Mouse (Mus musculus) heart, adult 2 months (tissue): Measurements from ENCODE around the gene Htr2a. TPM values are rescaled to one million over a fixed set of nuclear protein-coding genes. Genes with fewer than 3 reads are reported as not detected.

Experiments used
- DNase-seq, 2 experiments: peaks; one replicate each; pipeline ENCODE4 v3.0.0; 2021
- H3K27ac ChIP-seq: fragments of 200-600 bp; 2 replicates; pipeline ENCODE4 v1.8.1; 2022
- H3K27me3 ChIP-seq: fragments of 200-500 bp; 2 replicates; pipeline ENCODE4 v1.6.1; 2012; ENCODE audit warnings: mild to moderate bottlenecking, low read length, inconsistent platforms, mixed read lengths; ENCODE audit not compliant: control insufficient read depth, insufficient read depth
- H3K36me3 ChIP-seq: fragments of 200-500 bp; 2 replicates; pipeline ENCODE4 v1.6.1; 2012; ENCODE audit warnings: low read length, inconsistent platforms; ENCODE audit not compliant: control insufficient read depth, insufficient read depth
- H3K4me1 ChIP-seq: fragments of 200-500 bp; 2 replicates; pipeline ENCODE4 v1.6.1; 2011; ENCODE audit warnings: low read length; ENCODE audit not compliant: control insufficient read depth, insufficient read depth
- H3K4me3 ChIP-seq: fragments of 200-600 bp; 2 replicates; pipeline ENCODE4 v1.8.1; 2022
- H3K79me2 ChIP-seq: fragments of 200-500 bp; replicated peaks from 2 replicates; pipeline ENCODE4 v1.6.1; 2012; ENCODE audit warnings: mild to moderate bottlenecking, inconsistent platforms, low read length, moderate library complexity, mixed read lengths; ENCODE audit not compliant: control insufficient read depth, insufficient read depth
- H3K9ac ChIP-seq: fragments of 200-500 bp; 2 replicates; pipeline ENCODE4 v1.6.1; 2012; ENCODE audit warnings: low read depth, mild to moderate bottlenecking, control low read depth, inconsistent platforms, low read length, mixed read lengths
- CTCF ChIP-seq: fragments of 200-600 bp; IDR thresholded peaks from 2 replicates; pipeline ENCODE4 v1.8.1; 2022; ENCODE audit warnings: antibody characterized with exemption, mild to moderate bottlenecking, moderate library complexity
- EP300 ChIP-seq: fragments of 200-500 bp; IDR thresholded peaks from 2 replicates; pipeline ENCODE4 v1.6.1; 2011; ENCODE audit warnings: low read depth, low read length, control low read depth; ENCODE audit not compliant: insufficient read depth
- POLR2A ChIP-seq: fragments of 200-500 bp; IDR thresholded peaks from 2 replicates; pipeline ENCODE4 v1.6.1; 2011; ENCODE audit warnings: mild to moderate bottlenecking, low read depth, low read length, control low read depth; ENCODE audit not compliant: insufficient read depth
- WGBS: fragments of 180-500 bp; shearing (Covaris S2); methylation state at CpG from one replicate; pipeline ENCODE4 v1.1.7; 2018; 5-methylcytosine and 5-hydroxymethylcytosine counted together
- intact Hi-C: fragments of 180-260 bp; cut with DNase I; formaldehyde crosslinking; loops from one replicate; pipeline ENCODE4 v1.15.1; 2025
- polyA plus RNA-seq: library from polyadenylated mRNA; depleted of rRNA; stranded (reverse); fragments of >200 nt; gene quantifications from 2 replicates; pipeline ENCODE4 v1.2.3, GENCODE M21; 2012
- total RNA-seq, 2 experiments: library from RNA; stranded (reverse); gene quantifications; 2 replicates each; pipeline ENCODE4 v1.2.3; 2021

Gene Htr2a
- total and polyA plus RNA-seq, 3 experiments = 0.33 to 0.77 (median 0.73) TPM

- Histone ChIP-seq H3K4me1 (no peaks in the 10 kb centered on the region), H3K79me2 (no peaks in the 10 kb centered on the region), H3K9ac (no peak overlapping the region), H3K36me3 (no peaks in the 10 kb centered on the region), H3K27me3 (no peaks in the 10 kb centered on the region), H3K27ac (no peak overlapping the region), H3K4me3 (no peak overlapping the region)
- 93% methylated on average over 5 of the region's 5 CpGs for WGBS
- DNase-seq = no peak
- TF ChIP-seq EP300 = no peak
- no peak for TF ChIP-seq POLR2A
- TF ChIP-seq CTCF = no peak
- intact Hi-C loops = no loop called here
These were observed 39.2 kb downstream of the Htr2a start for GRCm38 (mm10) chr14:74679841-74680240.

GRCm38 (mm10) chr14:74684298-74684978 is 43.8 kb downstream of the Htr2a start:
- Histone ChIP-seq H3K27ac (no peak overlapping the region), H3K4me1 (no peaks in the 10 kb centered on the region), H3K27me3 (no peaks in the 10 kb centered on the region), H3K9ac (no peak overlapping the region), H3K4me3 (no peak overlapping the region), H3K36me3 (no peaks in the 10 kb centered on the region), H3K79me2 (no peaks in the 10 kb centered on the region)
- intact Hi-C loops = no loop called here
- DNase-seq = no peak
- WGBS = 84% methylated on average over 5 of the region's 5 CpGs
- TF ChIP-seq CTCF (no peak), POLR2A (no peak), EP300 (no peak)

GRCm38 (mm10) chr14:74691963-74692362 is 51.3 kb downstream of the Htr2a start:
- Histone ChIP-seq H3K36me3 (no peaks in the 10 kb centered on the region), H3K9ac (no peak overlapping the region), H3K27me3 (no peaks in the 10 kb centered on the region), H3K4me3 (no peak overlapping the region), H3K27ac (no peak overlapping the region), H3K4me1 (no peaks in the 10 kb centered on the region), H3K79me2 (no peaks in the 10 kb centered on the region)
- WGBS = 95% methylated on average over 2 of the region's 2 CpGs
- intact Hi-C loops = no loop called here
- no peak for DNase-seq
- TF ChIP-seq EP300 (no peak), CTCF (no peak), POLR2A (no peak)

- TF ChIP-seq POLR2A (no peak), EP300 (no peak), CTCF (no peak)
- WGBS = 38% methylated on average over 4 of the region's 4 CpGs
- Histone ChIP-seq H3K36me3 (no peaks in the 10 kb centered on the region), H3K9ac (no peak overlapping the region), H3K79me2 (no peaks in the 10 kb centered on the region), H3K27me3 (no peaks in the 10 kb centered on the region), H3K4me3 (no peak overlapping the region), H3K4me1 (no peaks in the 10 kb centered on the region), H3K27ac (no peak overlapping the region)
- no peak for DNase-seq
- intact Hi-C loops = no loop called here
These were observed 56.1 kb downstream of the Htr2a start for GRCm38 (mm10) chr14:74696766-74697165.

- Histone ChIP-seq H3K27me3 (no peaks in the 10 kb centered on the region), H3K79me2 (no peaks in the 10 kb centered on the region), H3K4me3 (no peak overlapping the region), H3K4me1 (no peaks in the 10 kb centered on the region), H3K27ac (no peak overlapping the region), H3K9ac (no peak overlapping the region), H3K36me3 (no peaks in the 10 kb centered on the region)
- no peak for TF ChIP-seq POLR2A
- no peak for TF ChIP-seq EP300
- no peak for TF ChIP-seq CTCF
- intact Hi-C loops = no loop called here
- no peak for DNase-seq
These were observed 56.8 kb downstream of the Htr2a start for GRCm38 (mm10) chr14:74697432-74697831.

GRCm38 (mm10) chr14:74699241-74699640 is 58.6 kb downstream of the Htr2a start:
- DNase-seq = no peak
- no peak overlapping the region for H3K9ac ChIP-seq
- no peak overlapping the region for H3K27ac ChIP-seq
- no peak overlapping the region for H3K4me3 ChIP-seq
- no peaks in the 10 kb centered on the region for H3K79me2 ChIP-seq
- intact Hi-C loops = no loop called here
- TF ChIP-seq CTCF (no peak), POLR2A (no peak), EP300 (no peak)
- H3K27me3 ChIP-seq = no peaks in the 10 kb centered on the region
- peaks cover 2% of the 10 kb centered on the region for H3K4me1 ChIP-seq
- 84% methylated on average over 3 of the region's 3 CpGs for WGBS
- no peaks in the 10 kb centered on the region for H3K36me3 ChIP-seq
